Mouse (Mus musculus) left cerebral cortex, adult 9 months (tissue): ENCODE data around the gene Ywhae.

Source experiments
- DNase-seq, 2 experiments: peaks; one replicate each; pipeline ENCODE4 v3.0.0; 2022; ENCODE audit warnings: low spot score in 2 of 2

Gene Ywhae

GRCm38 (mm10) chr11:75794602-75795320 lies 62.1 kb downstream of the Ywhae start:
- no peak for DNase-seq

GRCm38 (mm10) chr11:75795321-75795636 lies 62.6 kb downstream of the Ywhae start:
- no peak for DNase-seq

GRCm38 (mm10) chr11:75796029-75796445 lies 63.4 kb downstream of the Ywhae start, which contains the start of gene Doc2b:
Gene Doc2b (minus strand): TSS chr11:75796049.
- peak; percentile 14 to 65 for DNase-seq

GRCm38 (mm10) chr11:75796536-75797246 lies 64.0 kb downstream of the Ywhae start:
- no peak for DNase-seq

- DNase-seq, result no peak
Observed at GRCm38 (mm10) chr11:75801369-75801768, 68.7 kb downstream of the Ywhae start.

GRCm38 (mm10) chr11:75801771-75802550 lies 69.3 kb downstream of the Ywhae start:
- no peak for DNase-seq

- DNase-seq, result no peak
Observed at GRCm38 (mm10) chr11:75807486-75807885, 74.8 kb downstream of the Ywhae start.

- no peak for DNase-seq
Observed at GRCm38 (mm10) chr11:75810526-75810925, 77.9 kb downstream of the Ywhae start.

- DNase-seq, result peak in 1 of 2 experiments; percentile 43
Observed at GRCm38 (mm10) chr11:75811900-75812299, 79.2 kb downstream of the Ywhae start.

GRCm38 (mm10) chr11:75813085-75813484 lies 80.4 kb downstream of the Ywhae start:
- no peak for DNase-seq
